Mouse (Mus musculus) bone marrow macrophage, adult 2 months (primary cell): ENCODE results near the gene 4930404N11Rik. TPM values are rescaled to one million over a fixed set of nuclear protein-coding genes. Genes with fewer than 3 reads are reported as not detected.

Experiments
- H3K27ac ChIP-seq: 2 replicates; pipeline ENCODE4 v1.5.1; 2012; ENCODE audit warnings: low read depth, low read length; ENCODE audit not compliant: insufficient read depth
- H3K4me1 ChIP-seq: 2 replicates; pipeline ENCODE4 v1.6.1; 2012; ENCODE audit warnings: low read length; ENCODE audit not compliant: control insufficient read depth, insufficient read depth
- H3K4me3 ChIP-seq: 2 replicates; pipeline ENCODE4 v1.5.1; 2012; ENCODE audit warnings: mild to moderate bottlenecking, low read length, moderate library complexity; ENCODE audit not compliant: insufficient read depth
- CTCF ChIP-seq: IDR thresholded peaks from 2 replicates; pipeline ENCODE4 v1.5.1; 2012; ENCODE audit warnings: low read depth, mild to moderate bottlenecking, low read length, moderate library complexity
- POLR2A ChIP-seq: IDR thresholded peaks from 2 replicates; pipeline ENCODE4 v1.6.1; 2012; ENCODE audit warnings: mild to moderate bottlenecking, low read depth, low read length, borderline replicate concordance
- polyA plus RNA-seq: library from polyadenylated mRNA; stranded (reverse); fragments of >200 nt; gene quantifications from 2 replicates; pipeline ENCODE4 v1.2.4, GENCODE M21; 2012; ENCODE audit not compliant: missing spikeins, insufficient read depth, insufficient read length

The 4930404N11Rik gene
- polyA plus RNA-seq, 1 experiment = not detected

DNA sequence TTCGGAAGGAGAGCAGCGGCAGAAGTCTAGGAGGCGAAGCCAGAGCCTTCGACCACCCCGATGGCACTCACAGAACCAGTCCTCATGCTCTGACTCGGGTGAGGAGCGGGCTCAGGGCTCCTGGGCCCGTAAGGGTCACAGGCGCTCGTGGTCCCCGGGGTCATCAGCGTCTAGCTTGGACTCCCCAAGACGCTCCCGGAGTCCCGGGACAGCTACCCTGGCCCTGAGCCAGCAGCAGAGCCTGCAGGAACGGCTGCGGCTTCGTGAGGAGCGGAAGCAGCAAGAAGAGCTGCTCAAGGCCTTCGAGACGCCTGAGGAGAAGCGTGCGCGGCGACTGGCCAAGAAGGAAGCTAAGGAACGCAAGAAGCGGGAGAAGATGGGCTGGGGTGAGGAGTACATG lies 43.2 kb downstream of the 4930404N11Rik start:
- no peak for TF ChIP-seq POLR2A
- no peak for TF ChIP-seq CTCF
- H3K4me3 ChIP-seq = peak overlapping the region; percentile 14
- H3K27ac ChIP-seq = no peak overlapping the region
- peaks cover 15% of the 10 kb centered on the region for H3K4me1 ChIP-seq

DNA sequence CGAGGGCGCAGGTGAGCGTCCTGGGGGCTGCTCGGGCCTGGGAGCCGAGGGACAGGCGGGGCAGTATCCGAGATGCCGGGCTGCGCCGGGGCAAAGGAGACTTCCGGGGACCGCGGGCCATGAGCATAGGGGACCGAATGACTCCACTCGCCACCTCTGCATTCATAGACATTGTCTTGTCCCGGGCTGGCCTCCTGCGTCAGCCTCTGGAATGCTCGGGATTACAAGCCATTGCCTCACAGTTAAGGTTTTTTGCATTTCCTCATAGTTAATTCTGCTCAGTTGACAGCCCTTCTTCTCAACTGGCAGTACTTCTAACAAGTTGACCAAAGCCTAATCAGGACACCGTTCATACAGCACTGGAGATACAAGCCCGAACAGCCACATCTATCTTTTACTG lies 44.2 kb downstream of the 4930404N11Rik start:
- no peak for TF ChIP-seq POLR2A
- TF ChIP-seq CTCF = no peak
- Histone ChIP-seq H3K27ac (peak overlapping the region; percentile 96), H3K4me3 (peak overlapping the region; percentile 92), H3K4me1 (peaks cover 15% of the 10 kb centered on the region)

DNA sequence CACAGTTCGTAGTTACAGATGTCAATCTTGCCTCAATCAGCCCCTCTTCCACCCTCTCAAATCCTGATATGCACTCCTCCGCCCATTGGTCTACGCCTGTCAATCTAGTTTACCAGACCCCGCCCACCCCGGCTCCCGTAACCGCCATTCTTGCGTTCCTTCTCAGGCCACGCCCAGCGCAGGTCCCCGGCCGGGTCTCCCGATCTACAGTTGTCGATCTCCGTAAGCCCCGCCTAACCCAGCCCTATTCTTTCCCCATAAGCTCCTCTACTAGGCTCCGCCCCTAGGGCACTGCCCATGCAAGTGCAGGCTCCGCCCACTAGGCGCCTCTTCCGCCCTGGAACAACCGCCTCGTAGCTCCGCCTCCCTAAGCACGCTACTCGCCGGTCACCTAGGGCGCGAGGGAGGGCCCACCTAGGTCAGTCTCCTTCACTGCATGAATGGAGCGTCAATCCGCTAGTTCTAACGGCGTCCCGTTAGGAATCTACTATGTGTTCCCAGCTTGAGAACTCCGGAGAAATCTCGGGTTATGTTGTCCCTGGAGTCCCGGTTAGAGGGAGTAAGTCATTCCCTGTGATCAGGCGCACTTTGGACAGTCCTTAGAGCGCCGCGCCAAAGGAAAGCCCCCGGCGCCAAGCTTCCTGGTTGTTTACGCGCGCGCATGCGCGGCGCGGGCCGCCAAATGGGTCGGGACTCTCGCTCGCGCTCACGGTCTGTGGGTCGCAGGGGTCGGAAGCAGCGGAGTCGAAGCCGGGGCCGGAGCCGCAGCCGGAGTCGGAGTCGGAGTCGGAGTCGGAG lies 44.9 kb downstream of the 4930404N11Rik start, which contains the start of gene Cactin:
TSS of gene Cactin (plus strand) at position 554 of the 798 bp plus-strand sequence.
- peak within 1 kb of the TSS; percentile 92 for H3K4me3 ChIP-seq
- peaks cover 15% of the 10 kb centered on the region for H3K4me1 ChIP-seq
- peak within 1 kb of the TSS; percentile 96 for H3K27ac ChIP-seq
- TF ChIP-seq POLR2A (no peak), CTCF (no peak)

DNA sequence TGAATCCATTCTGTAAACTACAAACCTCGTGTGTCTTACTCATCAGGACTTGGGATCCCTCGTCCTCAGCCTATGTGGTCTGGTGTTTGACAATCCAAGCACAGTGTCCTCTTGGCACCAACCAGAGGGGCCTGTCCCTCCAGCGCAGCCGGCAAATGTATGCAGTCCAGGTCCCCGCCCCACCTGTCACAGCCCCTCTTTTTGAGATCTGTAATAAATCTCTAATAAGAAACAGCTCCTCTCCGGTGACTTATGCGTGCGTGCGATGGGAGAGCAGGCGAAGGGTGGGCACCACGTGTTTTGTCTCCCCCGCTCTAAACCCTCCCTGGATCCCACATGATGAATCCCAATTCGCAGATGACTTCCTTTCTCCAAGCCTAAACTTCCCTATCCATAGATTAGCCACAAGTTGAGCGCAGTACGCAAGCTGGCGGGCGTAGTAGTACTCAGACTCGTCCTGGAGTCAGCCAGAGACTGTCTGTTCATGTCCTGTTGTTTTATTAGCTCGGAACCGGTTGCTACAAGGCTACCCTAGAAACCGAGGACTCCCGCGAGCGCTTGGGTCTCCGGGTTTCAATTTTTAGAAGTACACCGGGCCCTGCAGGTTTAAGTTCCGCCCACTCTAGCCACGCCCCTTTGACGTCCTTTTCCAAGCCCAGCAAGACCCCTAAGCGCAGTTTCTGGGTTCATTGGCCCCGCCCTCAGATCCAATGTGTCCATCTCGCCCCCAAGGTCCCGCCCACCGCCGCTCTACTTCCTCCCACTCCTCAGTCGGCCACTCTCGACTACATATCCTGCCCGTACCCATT lies 45.7 kb downstream of the 4930404N11Rik start:
- Histone ChIP-seq H3K4me1 (peaks cover 15% of the 10 kb centered on the region), H3K27ac (peak overlapping the region; percentile 85), H3K4me3 (peak overlapping the region; percentile 58)
- no peak for TF ChIP-seq POLR2A
- TF ChIP-seq CTCF = no peak

- H3K27ac ChIP-seq = peak overlapping the region; percentile 85
- peak overlapping the region; percentile 58 for H3K4me3 ChIP-seq
- TF ChIP-seq CTCF = no peak
- no peak for TF ChIP-seq POLR2A
- H3K4me1 ChIP-seq = peaks cover 15% of the 10 kb centered on the region
Observed at GRCm38 (mm10) chr10:81319330-81319699, 46.3 kb downstream of the 4930404N11Rik start.

DNA sequence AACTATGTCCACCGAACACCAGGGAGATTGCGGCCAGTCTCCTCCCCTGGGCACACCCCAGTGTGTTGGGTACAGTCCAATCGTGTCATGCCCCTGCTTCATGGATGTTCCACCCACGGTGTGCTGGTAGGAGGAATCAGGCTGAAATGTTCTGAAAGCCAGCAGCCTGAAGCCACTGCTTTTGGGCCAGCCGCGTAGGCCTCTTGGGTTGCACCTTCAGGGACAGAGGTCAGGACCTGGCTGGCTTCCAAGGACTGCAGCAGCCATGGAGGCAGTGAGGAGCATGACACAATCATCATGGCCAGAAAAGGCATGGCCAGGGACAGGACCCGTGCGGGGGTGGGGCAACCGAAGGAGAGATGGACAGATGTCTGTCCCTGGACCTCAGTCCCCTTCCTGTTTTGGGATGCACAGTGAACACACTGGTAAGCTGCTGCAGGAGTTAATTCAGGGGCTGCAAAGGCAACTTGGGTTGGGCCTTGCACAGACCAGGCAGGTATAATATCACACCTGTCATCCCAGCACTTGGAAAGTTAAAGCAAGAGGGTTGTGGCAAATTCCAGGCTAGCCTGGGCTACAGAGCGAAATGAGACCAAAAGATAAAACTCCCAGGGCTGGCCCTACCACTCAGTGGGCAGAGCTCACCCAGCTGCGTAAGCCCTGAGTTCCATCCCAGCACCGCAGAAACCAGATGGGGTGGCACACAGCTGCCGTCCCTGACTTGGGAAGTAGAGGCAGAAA lies 46.9 kb downstream of the 4930404N11Rik start:
- no peak for TF ChIP-seq CTCF
- H3K4me3 ChIP-seq = peak overlapping the region; percentile 58
- H3K4me1 ChIP-seq = peaks cover 15% of the 10 kb centered on the region
- H3K27ac ChIP-seq = peak overlapping the region; percentile 85

GRCm38 (mm10) chr10:81317273-81317672 lies 48.3 kb downstream of the 4930404N11Rik start:
- H3K4me1 ChIP-seq = peaks cover 15% of the 10 kb centered on the region
- no peak overlapping the region for H3K27ac ChIP-seq
- no peak for TF ChIP-seq POLR2A
- no peak for TF ChIP-seq CTCF
- no peak overlapping the region for H3K4me3 ChIP-seq

DNA sequence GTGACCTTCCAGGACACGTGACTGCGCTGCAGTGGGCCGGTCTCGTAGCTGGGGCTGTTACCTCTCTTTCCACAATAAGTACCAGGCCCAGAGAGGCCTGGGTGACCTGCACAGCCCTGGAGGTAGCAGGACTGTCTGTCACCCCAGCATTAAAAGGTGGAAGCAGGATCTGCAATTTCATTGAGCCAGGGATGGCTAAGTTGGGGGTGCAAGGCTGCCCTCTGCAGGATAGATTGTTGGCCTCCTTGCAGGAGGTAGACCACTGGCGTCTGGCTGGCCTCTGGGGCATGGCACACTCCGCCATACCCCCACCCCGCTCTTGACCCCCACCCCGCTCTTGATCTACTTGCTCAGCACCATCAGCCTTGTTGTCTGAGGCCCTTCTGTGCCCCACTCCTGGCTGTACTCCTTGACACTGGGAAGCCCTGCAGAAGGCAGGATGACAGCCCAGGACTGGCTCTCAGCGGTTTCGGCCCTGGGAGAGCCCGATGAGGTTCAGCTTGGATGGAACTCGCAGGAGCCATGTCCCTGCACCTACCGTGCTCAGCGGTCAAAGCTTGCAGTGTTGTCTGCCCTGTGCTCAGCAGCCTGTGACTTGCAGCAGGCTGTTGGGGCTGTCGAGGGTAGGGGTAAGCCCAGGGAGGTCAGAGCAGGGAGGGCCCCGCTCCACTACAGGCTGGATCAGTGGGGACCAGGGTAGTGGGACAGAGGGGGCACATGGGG lies 49.1 kb downstream of the 4930404N11Rik start:
- H3K4me1 ChIP-seq = peaks cover 15% of the 10 kb centered on the region
- TF ChIP-seq CTCF (no peak), POLR2A (no peak)
- H3K4me3 ChIP-seq = no peak overlapping the region
- no peak overlapping the region for H3K27ac ChIP-seq

- Histone ChIP-seq H3K27ac (no peak overlapping the region), H3K4me3 (no peak overlapping the region), H3K4me1 (peaks cover 15% of the 10 kb centered on the region)
- TF ChIP-seq POLR2A = no peak
- TF ChIP-seq CTCF = no peak
Observed at GRCm38 (mm10) chr10:81315587-81315986, 50.0 kb downstream of the 4930404N11Rik start.
